Mouse (Mus musculus): Measurements from ENCODE around the gene Sohlh2. TPM values are rescaled to one million over a fixed set of nuclear protein-coding genes. Genes with fewer than 3 reads are reported as not detected.

The Sohlh2 gene
- 0.06 TPM in 1 of 2 replicates, not detected in the other for polyA plus RNA-seq (2015; fragmentation: Nextera tagmentation; extraction: Ambion mirVana)

- ATAC-seq: no peak
- Histone ChIP-seq H3K9me3 (ENCODE audit: control insufficient read depth, low read length) (no peaks in the 10 kb centered on the region), H3K4me2 (ENCODE audit: low read length) (no peak within 1 kb of the TSS), H3K4me3 (ENCODE audit: low read length) (no peak within 1 kb of the TSS), H3K27me3 (replicated peaks; ENCODE audit: control insufficient read depth, insufficient read depth, low read length) (no peaks in the 10 kb centered on the region), H3K4me1 (ENCODE audit: control insufficient read depth, insufficient read depth, low read depth, low read length) (no peaks in the 10 kb centered on the region), H3K9ac (ENCODE audit: low read depth, low read length) (no peak within 1 kb of the TSS), H3K27ac (ENCODE audit: low read depth, low read length) (no peak within 1 kb of the TSS), H3K36me3 (ENCODE audit: control insufficient read depth, insufficient read depth, low read length) (no peaks in the 10 kb centered on the region)
- 96% methylated on average over 22 of the region's 22 CpGs for WGBS
These were observed at the start of gene Sohlh2 for GRCm38 (mm10) chr3:55181766-55182165. TSS of gene Sohlh2 (plus strand) at chr3:55182028.

DNA sequence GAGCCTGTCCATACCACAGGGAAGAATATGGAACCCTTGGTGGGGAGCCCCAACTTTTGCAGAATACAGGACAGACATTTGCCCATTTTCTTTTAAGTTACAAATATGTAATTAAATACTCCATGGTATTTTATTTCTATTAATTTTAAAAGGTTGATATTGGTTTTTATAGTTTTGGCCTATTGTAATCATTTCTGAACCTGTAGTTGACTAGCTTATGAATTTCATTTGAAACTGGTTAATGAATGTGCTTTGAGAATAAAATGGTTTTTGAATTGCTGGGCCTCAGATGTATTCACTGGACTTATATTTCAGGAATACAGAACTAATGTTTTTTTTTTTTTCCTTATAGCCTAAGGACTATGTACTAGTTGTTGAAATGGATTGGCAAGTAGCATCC, 44.8 kb upstream of the Sohlh2 start, which contains the start of gene Ccdc169:
Gene Ccdc169 (plus strand): TSS at position 301 of the 400 bp plus-strand sequence.
- no peak within 1 kb of the TSS for H3K27ac ChIP-seq (ENCODE audit: low read depth, low read length)
- no peak within 1 kb of the TSS for H3K4me2 ChIP-seq (ENCODE audit: low read length)
- H3K36me3 ChIP-seq (ENCODE audit: control insufficient read depth, insufficient read depth, low read length): peaks cover 6% of the 10 kb centered on the region

DNA sequence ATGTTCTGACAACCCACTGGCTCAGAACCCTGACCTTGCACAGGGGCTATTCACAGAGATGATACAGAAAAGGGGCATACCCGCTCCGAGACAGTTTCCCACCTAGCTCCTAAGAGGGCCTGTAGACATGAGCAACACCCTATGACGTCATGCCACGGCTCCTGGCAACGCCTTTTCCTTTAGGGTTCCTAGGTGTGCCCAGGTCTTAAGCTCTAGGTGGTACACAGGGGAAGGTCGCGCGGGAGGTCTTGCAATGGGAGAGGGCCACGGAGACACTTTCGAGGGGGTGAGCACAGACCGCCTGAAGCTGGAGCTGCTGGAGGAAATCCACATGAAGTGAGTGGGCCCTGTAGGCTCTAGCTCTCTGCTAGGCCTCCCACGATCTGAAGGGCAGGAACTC, 42.0 kb upstream of the Sohlh2 start:
- Histone ChIP-seq H3K4me3 (ENCODE audit: low read length) (no peak overlapping the region), H3K9me3 (ENCODE audit: control insufficient read depth, low read length) (no peaks in the 10 kb centered on the region), H3K9ac (ENCODE audit: low read depth, low read length) (no peak overlapping the region), H3K4me2 (ENCODE audit: low read length) (no peak overlapping the region), H3K4me1 (ENCODE audit: control insufficient read depth, insufficient read depth, low read depth, low read length) (no peaks in the 10 kb centered on the region), H3K27ac (ENCODE audit: low read depth, low read length) (no peak overlapping the region), H3K27me3 (replicated peaks; ENCODE audit: control insufficient read depth, insufficient read depth, low read length) (no peaks in the 10 kb centered on the region), H3K36me3 (ENCODE audit: control insufficient read depth, insufficient read depth, low read length) (no peaks in the 10 kb centered on the region; the same call in 1 of the 2 replicates)
- no peak for ATAC-seq
- WGBS: 93% methylated on average over 12 of the region's 12 CpGs

More for the DNA sequence above, 44.8 kb upstream of the Sohlh2 start, which contains the start of gene Ccdc169:
- no peak for ATAC-seq
- no peak within 1 kb of the TSS for H3K9ac ChIP-seq (ENCODE audit: low read depth, low read length)
- no peaks in the 10 kb centered on the region for H3K9me3 ChIP-seq (ENCODE audit: control insufficient read depth, low read length)
- H3K4me3 ChIP-seq (ENCODE audit: low read length): no peak within 1 kb of the TSS
- H3K27me3 ChIP-seq (replicated peaks; ENCODE audit: control insufficient read depth, insufficient read depth, low read length): no peaks in the 10 kb centered on the region
- H3K4me1 ChIP-seq (ENCODE audit: control insufficient read depth, insufficient read depth, low read depth, low read length): no peaks in the 10 kb centered on the region

DNA sequence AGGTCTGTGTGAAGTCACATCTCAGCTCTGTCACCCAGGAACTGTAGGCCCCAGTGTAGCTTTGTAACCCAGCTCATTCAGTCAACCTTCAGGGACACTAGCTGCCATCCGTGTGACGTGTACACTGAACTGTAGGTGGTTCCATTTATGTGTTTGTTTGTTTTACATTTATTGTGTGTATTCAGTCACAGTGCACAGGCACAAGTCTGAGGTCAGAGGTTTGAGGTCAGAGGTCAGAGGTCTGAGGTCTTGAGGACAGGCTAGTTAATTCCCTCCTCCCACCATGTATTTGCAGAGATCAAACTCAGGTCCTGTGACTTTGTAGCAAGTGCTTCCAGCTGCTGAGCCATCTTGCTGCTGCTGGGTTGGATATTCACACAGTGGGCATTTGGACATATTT, 40.4 kb upstream of the Sohlh2 start:
- H3K4me3 ChIP-seq (ENCODE audit: low read length): no peak overlapping the region
- no peak overlapping the region for H3K9ac ChIP-seq (ENCODE audit: low read depth, low read length)
- H3K27me3 ChIP-seq (replicated peaks; ENCODE audit: control insufficient read depth, insufficient read depth, low read length): no peaks in the 10 kb centered on the region
- H3K27ac ChIP-seq (ENCODE audit: low read depth, low read length): no peak overlapping the region
- ATAC-seq: no peak
- H3K9me3 ChIP-seq (ENCODE audit: control insufficient read depth, low read length): no peaks in the 10 kb centered on the region
- WGBS: 78% methylated on average over 2 of the region's 2 CpGs
- no peak overlapping the region for H3K4me2 ChIP-seq (ENCODE audit: low read length)
- no peaks in the 10 kb centered on the region for H3K36me3 ChIP-seq (ENCODE audit: control insufficient read depth, insufficient read depth, low read length)
- H3K4me1 ChIP-seq (ENCODE audit: control insufficient read depth, insufficient read depth, low read depth, low read length): no peaks in the 10 kb centered on the region

DNA sequence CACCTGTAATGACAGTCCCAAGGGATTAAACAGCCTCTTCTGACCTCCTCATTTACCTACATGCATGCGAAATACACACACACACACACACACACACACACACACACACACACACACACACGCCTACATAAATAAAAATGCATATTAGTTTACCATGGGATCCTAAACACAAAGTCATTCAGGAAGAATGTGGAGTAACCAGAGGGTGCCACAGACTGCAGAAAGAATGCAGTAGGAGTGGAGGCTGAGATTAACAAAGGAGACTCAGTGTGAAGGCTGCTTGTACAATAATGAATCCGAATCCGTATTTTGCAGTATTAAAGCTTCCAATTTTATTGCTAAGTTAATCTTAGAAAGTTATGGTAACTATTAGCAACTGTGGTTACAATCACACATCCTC, 36.9 kb upstream of the Sohlh2 start:
- H3K4me2 ChIP-seq (ENCODE audit: low read length): no peak overlapping the region
- H3K4me1 ChIP-seq (ENCODE audit: control insufficient read depth, insufficient read depth, low read depth, low read length): peaks cover 2% of the 10 kb centered on the region; the same call in 1 of the 2 replicates
- no peak overlapping the region for H3K4me3 ChIP-seq (ENCODE audit: low read length)
- no peaks in the 10 kb centered on the region for H3K9me3 ChIP-seq (ENCODE audit: control insufficient read depth, low read length)
- no peak for ATAC-seq
- WGBS: 58% methylated on average over 4 of the region's 4 CpGs
- no peak overlapping the region for H3K27ac ChIP-seq (ENCODE audit: low read depth, low read length)
- no peaks in the 10 kb centered on the region for H3K36me3 ChIP-seq (ENCODE audit: control insufficient read depth, insufficient read depth, low read length)
- no peak overlapping the region for H3K9ac ChIP-seq (ENCODE audit: low read depth, low read length)
- no peaks in the 10 kb centered on the region for H3K27me3 ChIP-seq (replicated peaks; ENCODE audit: control insufficient read depth, insufficient read depth, low read length)

- Histone ChIP-seq H3K9ac (ENCODE audit: low read depth, low read length) (no peak overlapping the region), H3K27ac (ENCODE audit: low read depth, low read length) (no peak overlapping the region), H3K4me3 (ENCODE audit: low read length) (no peak overlapping the region), H3K36me3 (ENCODE audit: control insufficient read depth, insufficient read depth, low read length) (no peaks in the 10 kb centered on the region), H3K27me3 (replicated peaks; ENCODE audit: control insufficient read depth, insufficient read depth, low read length) (no peaks in the 10 kb centered on the region), H3K4me1 (ENCODE audit: control insufficient read depth, insufficient read depth, low read depth, low read length) (peaks cover 2% of the 10 kb centered on the region; the same call in 1 of the 2 replicates), H3K9me3 (ENCODE audit: control insufficient read depth, low read length) (no peaks in the 10 kb centered on the region), H3K4me2 (ENCODE audit: low read length) (no peak overlapping the region)
- 76% methylated on average over 6 of the region's 6 CpGs for WGBS
- no peak for ATAC-seq
These were observed 35.4 kb upstream of the Sohlh2 start for GRCm38 (mm10) chr3:55146441-55146840.

GRCm38 (mm10) chr3:55147156-55147555, 34.7 kb upstream of the Sohlh2 start:
- H3K9ac ChIP-seq (ENCODE audit: low read depth, low read length): no peak overlapping the region
- H3K4me3 ChIP-seq (ENCODE audit: low read length): no peak overlapping the region
- H3K9me3 ChIP-seq (ENCODE audit: control insufficient read depth, low read length): no peaks in the 10 kb centered on the region
- ATAC-seq: no peak
- no peak overlapping the region for H3K27ac ChIP-seq (ENCODE audit: low read depth, low read length)
- H3K4me1 ChIP-seq (ENCODE audit: control insufficient read depth, insufficient read depth, low read depth, low read length): peaks cover 5% of the 10 kb centered on the region; the same call in 1 of the 2 replicates
- H3K4me2 ChIP-seq (ENCODE audit: low read length): no peak overlapping the region
- H3K27me3 ChIP-seq (replicated peaks; ENCODE audit: control insufficient read depth, insufficient read depth, low read length): no peaks in the 10 kb centered on the region
- 90% methylated on average over 2 of the region's 2 CpGs for WGBS
- H3K36me3 ChIP-seq (ENCODE audit: control insufficient read depth, insufficient read depth, low read length): no peaks in the 10 kb centered on the region

DNA sequence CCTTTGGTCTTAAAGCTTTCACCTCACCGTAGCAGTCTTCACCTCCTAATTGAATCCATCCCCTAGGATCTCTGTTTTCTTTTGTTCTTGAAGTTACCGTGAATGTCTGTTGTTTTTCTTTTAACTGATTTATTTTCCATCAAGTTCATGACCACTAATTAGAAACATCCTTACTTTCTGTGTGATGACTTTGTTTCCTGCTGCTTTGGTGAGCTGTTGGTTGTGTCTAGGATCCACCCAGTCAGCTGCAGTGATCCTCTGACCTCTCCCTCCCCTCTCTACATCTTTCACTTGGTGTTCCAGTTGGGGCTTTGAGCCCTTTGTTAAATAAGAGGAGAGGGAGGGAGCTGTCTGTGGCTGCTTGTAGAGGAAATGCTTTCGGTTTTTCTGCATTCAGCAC, 33.7 kb upstream of the Sohlh2 start:
- Histone ChIP-seq H3K4me2 (ENCODE audit: low read length) (no peak overlapping the region), H3K36me3 (ENCODE audit: control insufficient read depth, insufficient read depth, low read length) (no peaks in the 10 kb centered on the region), H3K4me1 (ENCODE audit: control insufficient read depth, insufficient read depth, low read depth, low read length) (peaks cover 5% of the 10 kb centered on the region; the same call in 1 of the 2 replicates), H3K9me3 (ENCODE audit: control insufficient read depth, low read length) (no peaks in the 10 kb centered on the region), H3K27me3 (replicated peaks; ENCODE audit: control insufficient read depth, insufficient read depth, low read length) (no peaks in the 10 kb centered on the region), H3K27ac (ENCODE audit: low read depth, low read length) (no peak overlapping the region), H3K9ac (ENCODE audit: low read depth, low read length) (no peak overlapping the region), H3K4me3 (ENCODE audit: low read length) (no peak overlapping the region)
- no peak for ATAC-seq
- 22% methylated on average over 3 of the region's 3 CpGs for WGBS

DNA sequence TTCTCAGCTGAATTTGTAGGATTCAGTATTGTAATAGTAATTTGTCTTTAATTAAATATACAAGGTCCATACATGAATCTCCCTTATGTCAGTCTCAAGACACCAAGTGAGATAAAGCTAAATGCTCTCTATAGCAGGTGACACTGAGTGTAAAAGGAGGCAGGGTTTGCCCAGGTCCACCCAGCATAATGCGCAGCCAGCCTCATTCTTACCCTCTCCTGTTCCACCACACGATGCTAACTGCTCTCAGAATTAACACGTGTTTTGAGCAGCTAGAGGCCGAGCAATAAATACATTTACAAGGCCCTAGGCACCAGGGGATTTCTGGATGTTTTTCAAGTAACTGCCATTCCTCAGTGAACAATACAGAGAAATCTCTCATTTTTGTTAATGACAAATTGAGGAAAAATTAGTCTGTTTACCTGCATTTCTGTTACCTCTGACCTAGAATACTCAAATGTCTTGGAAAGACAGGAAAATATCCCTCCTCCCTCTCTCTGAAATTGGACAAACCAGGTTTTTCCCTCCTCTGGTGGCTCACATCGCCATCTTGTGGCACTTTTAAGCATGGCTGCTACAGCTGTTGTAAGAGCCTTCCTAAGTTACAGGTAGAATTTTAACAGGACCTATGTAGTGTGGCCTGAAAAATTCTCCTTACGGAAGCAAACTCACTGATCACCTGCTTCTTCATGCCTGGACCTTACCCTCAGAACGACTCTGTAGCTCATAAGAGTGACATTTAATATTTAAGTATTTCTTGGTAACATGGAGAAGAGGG, 30.0 kb upstream of the Sohlh2 start:
- Histone ChIP-seq H3K9ac (ENCODE audit: low read depth, low read length) (no peak overlapping the region), H3K4me2 (ENCODE audit: low read length) (no peak overlapping the region), H3K4me1 (ENCODE audit: control insufficient read depth, insufficient read depth, low read depth, low read length) (peaks cover 5% of the 10 kb centered on the region; the same call in 1 of the 2 replicates), H3K36me3 (ENCODE audit: control insufficient read depth, insufficient read depth, low read length) (no peaks in the 10 kb centered on the region), H3K27me3 (replicated peaks; ENCODE audit: control insufficient read depth, insufficient read depth, low read length) (no peaks in the 10 kb centered on the region), H3K27ac (ENCODE audit: low read depth, low read length) (no peak overlapping the region), H3K4me3 (ENCODE audit: low read length) (no peak overlapping the region), H3K9me3 (ENCODE audit: control insufficient read depth, low read length) (no peaks in the 10 kb centered on the region)
- peak; percentile 53 for ATAC-seq
- 39% methylated on average over 7 of the region's 7 CpGs for WGBS

Data from hindbrain, embryonic 16.5 days (tissue).